Mouse (Mus musculus) hindbrain, postnatal 0 days (tissue): ENCODE measurements around the gene Defb18. TPM values are rescaled to one million over a fixed set of nuclear protein-coding genes. Genes with fewer than 3 reads are reported as not detected.

Experiments
- ATAC-seq: fragments of 200-750 bp; cut with Nextera tagmentation; 2 replicates; pipeline ENCODE4 v1.8.0; 2017; ENCODE audit warnings: mild to moderate bottlenecking, moderate TSS enrichment, moderate library complexity
- DNase-seq: peaks from one replicate; pipeline ENCODE4 v3.0.0-alpha.2; 2015; ENCODE audit warnings: low spot score
- H3K27ac ChIP-seq: fragments of 300-500 bp; sonication (generic); 2 replicates; pipeline ENCODE4 v1.5.1; 2014; ENCODE audit warnings: mild to moderate bottlenecking
- H3K27me3 ChIP-seq: fragments of 300-500 bp; sonication (generic); 2 replicates; pipeline ENCODE4 v1.6.1; 2014; ENCODE audit warnings: low read length, mixed read lengths; ENCODE audit not compliant: insufficient read depth
- H3K36me3 ChIP-seq: fragments of 300-500 bp; sonication (generic); 2 replicates; pipeline ENCODE4 v1.6.1; 2014; ENCODE audit warnings: low read length, mixed read lengths; ENCODE audit not compliant: insufficient read depth
- H3K4me1 ChIP-seq: fragments of 300-500 bp; sonication (generic); 2 replicates; pipeline ENCODE4 v1.6.1; 2014; ENCODE audit warnings: antibody characterized with exemption, low read length, mixed read lengths; ENCODE audit not compliant: insufficient read depth
- H3K4me2 ChIP-seq: fragments of 300-500 bp; sonication (generic); 2 replicates; pipeline ENCODE4 v1.6.1; 2014; ENCODE audit warnings: low read depth, mild to moderate bottlenecking, low read length, moderate library complexity, mixed read lengths
- H3K4me3 ChIP-seq: fragments of 300-500 bp; sonication (generic); 2 replicates; pipeline ENCODE4 v1.5.1; 2014; ENCODE audit warnings: low read length
- H3K9ac ChIP-seq: fragments of 300-500 bp; sonication (generic); replicated peaks from 2 replicates; pipeline ENCODE4 v1.6.1; 2014; ENCODE audit warnings: mild to moderate bottlenecking, low read length, moderate library complexity, mixed read lengths
- H3K9me3 ChIP-seq: fragments of 300-500 bp; sonication (generic); 2 replicates; pipeline ENCODE4 v1.6.1; 2016; ENCODE audit warnings: low read length, mixed read lengths
- CTCF ChIP-seq: IDR thresholded peaks from 2 replicates; pipeline ENCODE4 v1.5.1; 2016; ENCODE audit warnings: antibody characterized with exemption, control low read depth, low read depth
- WGBS: fragments of 180-500 bp; shearing (Covaris S2); extraction: QIAGEN DNeasy Blood & Tissue Kit; methylation state at CpG from one replicate; pipeline ENCODE4 v1.1.7; 2014; 5-methylcytosine and 5-hydroxymethylcytosine counted together
- polyA plus RNA-seq: library from polyadenylated mRNA; unstranded; fragments of >200 nt; fragmentation: Nextera tagmentation; extraction: Ambion mirVana; gene quantifications from 2 replicates; pipeline ENCODE4 v1.2.1, GENCODE M21; 2015
- total RNA-seq: library from RNA; depleted of rRNA; stranded (reverse); fragments of >200 nt; gene quantifications from 2 replicates; pipeline ENCODE4 v1.2.3, GENCODE M21; 2014; rRNA removed

Gene Defb18
- total and polyA plus RNA-seq, 2 experiments from 2014 or later = not detected

DNA sequence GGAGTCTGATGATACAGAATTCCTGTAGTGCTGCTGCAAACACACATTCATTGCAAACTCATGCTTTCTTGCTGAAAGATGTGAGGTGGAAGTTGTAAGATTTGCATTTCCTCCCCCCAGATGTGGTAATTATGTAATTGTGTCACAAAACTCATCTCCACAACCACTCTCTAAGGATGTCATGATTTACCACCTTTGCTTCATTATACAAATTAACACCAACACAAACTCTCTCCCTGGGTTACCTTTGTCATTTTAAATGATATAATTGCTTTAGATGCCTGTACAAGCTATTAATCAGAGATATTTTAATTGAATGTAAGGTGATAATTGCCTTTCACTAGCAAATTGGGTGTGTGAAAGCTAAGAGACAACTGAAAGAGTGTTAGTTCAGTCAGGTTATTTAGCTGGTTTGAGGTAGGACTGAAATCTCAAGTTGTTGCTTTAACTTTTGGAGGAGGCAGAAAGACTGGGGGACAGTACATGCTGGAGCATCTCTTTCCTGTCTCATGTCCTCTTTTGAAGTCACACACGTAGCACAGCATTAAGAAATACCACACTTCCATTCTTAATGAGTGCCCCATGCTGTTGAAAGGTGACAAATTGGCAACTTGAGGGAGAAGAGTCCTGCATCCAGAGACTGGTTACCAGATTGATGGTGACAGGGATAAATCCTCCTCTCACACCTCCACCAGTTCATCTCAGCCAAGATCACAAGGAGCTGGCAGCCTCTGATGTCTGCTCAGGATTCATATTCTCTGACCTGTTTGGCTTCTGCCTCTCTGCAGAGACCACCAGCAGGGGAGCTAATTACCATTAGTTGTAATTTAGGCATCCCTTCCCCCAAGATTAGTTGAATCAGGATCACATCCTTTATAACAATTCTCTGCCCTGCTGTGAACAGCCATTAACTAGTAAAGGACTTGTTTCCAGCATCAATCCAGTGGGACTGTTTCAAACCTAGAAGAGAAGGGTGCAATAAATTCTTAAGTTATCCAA lies 46.2 kb downstream of the Defb18 start:
- no peak for TF ChIP-seq CTCF
- Histone ChIP-seq H3K9me3 (no peaks in the 10 kb centered on the region), H3K9ac (no peak overlapping the region), H3K4me2 (no peak overlapping the region), H3K36me3 (no peaks in the 10 kb centered on the region), H3K4me1 (no peaks in the 10 kb centered on the region), H3K4me3 (no peak overlapping the region), H3K27ac (no peak overlapping the region), H3K27me3 (no peaks in the 10 kb centered on the region)
- WGBS = 10% methylated on average over 1 of the region's 1 CpGs
- DNase-seq (peak; percentile 48), ATAC-seq (peak; percentile 69)

Other genes starting within 250 kb of the Defb18 start
- gene Crisp4, start 91.5 kb downstream of the Defb18 start, total RNA-seq = not detected in 2 replicates
- not detected in 2 replicates for gene Crisp4, start 91.5 kb downstream of the Defb18 start, polyA plus RNA-seq
- not detected in 2 replicates for gene Defb41, start 27.7 kb upstream of the Defb18 start, total RNA-seq
- not detected in 2 replicates for gene Defb41, start 27.7 kb upstream of the Defb18 start, polyA plus RNA-seq